Mouse (Mus musculus) heart, postnatal 0 days (tissue): ENCODE results near the gene Scube3. TPM values are rescaled to one million over a fixed set of nuclear protein-coding genes. Genes with fewer than 3 reads are reported as not detected.

Source experiments
- ATAC-seq: fragments of 200-750 bp; cut with Nextera tagmentation; 2 replicates; pipeline ENCODE4 v1.8.0; 2017; ENCODE audit warnings: low read depth, moderate number of reproducible peaks, moderate library complexity; ENCODE audit not compliant: insufficient read depth
- DNase-seq: peaks from one replicate; pipeline ENCODE4 v3.0.0-alpha.2; 2016; ENCODE audit warnings: low spot score
- H3K27ac ChIP-seq: fragments of 300-500 bp; sonication (generic); 2 replicates; pipeline ENCODE4 v1.5.1; 2014; ENCODE audit warnings: low read depth, mild to moderate bottlenecking
- H3K27me3 ChIP-seq: fragments of 300-500 bp; sonication (generic); 2 replicates; pipeline ENCODE4 v1.6.1; 2014; ENCODE audit warnings: low read length, mixed read lengths; ENCODE audit not compliant: control insufficient read depth, insufficient read depth
- H3K36me3 ChIP-seq: fragments of 300-500 bp; sonication (generic); replicated peaks from 2 replicates; pipeline ENCODE4 v1.6.1; 2014; ENCODE audit warnings: low read length, mixed read lengths; ENCODE audit not compliant: control insufficient read depth, insufficient read depth
- H3K4me1 ChIP-seq: fragments of 300-500 bp; sonication (generic); 2 replicates; pipeline ENCODE4 v1.6.1; 2014; ENCODE audit warnings: antibody characterized with exemption; ENCODE audit not compliant: control insufficient read depth, insufficient read depth
- H3K4me2 ChIP-seq: fragments of 300-500 bp; sonication (generic); 2 replicates; pipeline ENCODE4 v1.6.1; 2014; ENCODE audit warnings: low read depth, mild to moderate bottlenecking, low read length, moderate library complexity
- H3K4me3 ChIP-seq: fragments of 300-500 bp; sonication (generic); 2 replicates; pipeline ENCODE4 v1.5.1; 2014; ENCODE audit warnings: low read depth, low read length
- H3K9ac ChIP-seq: fragments of 300-500 bp; sonication (generic); replicated peaks from 2 replicates; pipeline ENCODE4 v1.6.1; 2014; ENCODE audit warnings: low read depth, low read length, mixed read lengths
- H3K9me3 ChIP-seq: fragments of 300-500 bp; sonication (generic); replicated peaks from 2 replicates; pipeline ENCODE4 v1.6.1; 2016; ENCODE audit warnings: low read length; ENCODE audit not compliant: control insufficient read depth
- CTCF ChIP-seq: IDR thresholded peaks from 2 replicates; pipeline ENCODE4 v1.5.1; 2016; ENCODE audit warnings: antibody characterized with exemption, control low read depth, low read depth
- EP300 ChIP-seq: IDR thresholded peaks from 2 replicates; pipeline ENCODE4 v1.6.1; 2016; ENCODE audit warnings: antibody characterized with exemption, low read depth
- WGBS: fragments of 180-500 bp; shearing (Covaris S2); extraction: QIAGEN DNeasy Blood & Tissue Kit; methylation state at CpG from one replicate; pipeline ENCODE4 v1.1.7; 2014; 5-methylcytosine and 5-hydroxymethylcytosine counted together
- polyA plus RNA-seq: library from polyadenylated mRNA; unstranded; fragments of >200 nt; fragmentation: Nextera tagmentation; extraction: Ambion mirVana; gene quantifications from 2 replicates; pipeline ENCODE4 v1.2.1, GENCODE M21; 2015
- total RNA-seq: library from RNA; depleted of rRNA; stranded (reverse); fragments of >200 nt; gene quantifications from 2 replicates; pipeline ENCODE4 v1.2.3, GENCODE M21; 2014; ENCODE audit warnings: low replicate concordance

Gene Scube3
- total and polyA plus RNA-seq, 2 experiments from 2014 or later: 0.14 to 3.0 TPM

- Histone ChIP-seq H3K9ac (no peak overlapping the region), H3K27ac (peak overlapping the region; percentile 52; the same call in 1 of the 2 replicates), H3K36me3 (no peaks in the 10 kb centered on the region), H3K4me3 (no peak overlapping the region), H3K4me1 (peaks cover 46% of the 10 kb centered on the region), H3K4me2 (no peak overlapping the region), H3K9me3 (no peaks in the 10 kb centered on the region), H3K27me3 (no peaks in the 10 kb centered on the region)
- TF ChIP-seq EP300 (no peak), CTCF (no peak)
- DNase-seq: no peak
- no peak for ATAC-seq
- WGBS: 80% methylated on average over 15 of the region's 15 CpGs
These were observed 39.0 kb downstream of the Scube3 start for GRCm38 (mm10) chr17:28180783-28181544.

DNA sequence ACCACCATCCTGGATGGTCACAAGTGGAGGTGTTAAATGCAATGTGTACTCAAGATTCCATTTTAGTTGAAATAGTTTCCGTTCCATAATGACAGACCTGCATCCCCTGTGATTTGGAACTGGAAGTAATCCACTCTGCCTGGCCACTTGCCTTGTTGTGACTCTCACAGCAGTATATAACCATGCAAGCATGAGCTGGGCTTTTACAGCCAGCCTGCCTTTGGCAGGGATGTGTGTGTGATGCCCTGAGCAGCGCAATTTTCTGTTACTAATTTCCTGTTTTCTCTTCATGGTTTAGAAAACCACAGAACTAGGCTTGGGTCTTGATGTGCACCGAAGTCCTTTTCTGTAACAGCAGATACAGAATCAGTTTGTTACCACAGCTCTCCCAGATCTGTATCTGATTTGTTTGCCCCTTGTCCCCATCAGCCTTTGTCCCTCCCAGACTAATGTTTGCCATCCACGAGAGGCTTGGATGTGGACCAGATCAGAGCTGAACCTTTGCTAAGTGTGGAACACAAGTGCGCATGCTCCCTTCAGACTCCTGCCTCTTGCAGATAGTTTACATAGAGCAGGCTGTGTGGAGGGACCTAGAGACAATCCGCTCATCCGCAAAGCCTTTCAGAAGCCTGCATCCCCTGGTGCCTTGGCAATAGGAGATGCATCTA is 43.2 kb downstream of the Scube3 start:
- no peak overlapping the region for H3K4me2 ChIP-seq
- WGBS: 59% methylated on average over 7 of the region's 7 CpGs
- H3K4me1 ChIP-seq: peaks cover 22% of the 10 kb centered on the region

GRCm38 (mm10) chr17:28188313-28188712 is 46.4 kb downstream of the Scube3 start:
- Histone ChIP-seq H3K4me1 (peaks cover 12% of the 10 kb centered on the region), H3K4me3 (no peak overlapping the region), H3K9ac (no peak overlapping the region), H3K27ac (no peak overlapping the region), H3K9me3 (no peaks in the 10 kb centered on the region), H3K4me2 (no peak overlapping the region), H3K27me3 (no peaks in the 10 kb centered on the region), H3K36me3 (peaks cover 28% of the 10 kb centered on the region)
- 85% methylated on average over 5 of the region's 5 CpGs for WGBS
- TF ChIP-seq CTCF (no peak), EP300 (no peak)
- ATAC-seq: no peak
- DNase-seq: no peak

More for the DNA sequence above, 43.2 kb downstream of the Scube3 start:
- no peak for ATAC-seq
- TF ChIP-seq EP300: no peak
- no peak for TF ChIP-seq CTCF
- Histone ChIP-seq H3K36me3 (peaks cover 6% of the 10 kb centered on the region; the same call in 1 of the 2 replicates), H3K27me3 (no peaks in the 10 kb centered on the region), H3K9me3 (no peaks in the 10 kb centered on the region), H3K9ac (no peak overlapping the region), H3K4me3 (no peak overlapping the region), H3K27ac (0 out of 2 replicates have a peak overlapping the region, but pooled peaks have one; percentile 4)
- DNase-seq: no peak

- Histone ChIP-seq H3K9ac (no peak overlapping the region), H3K27me3 (no peaks in the 10 kb centered on the region), H3K4me1 (no peaks in the 10 kb centered on the region), H3K36me3 (peaks cover 50% of the 10 kb centered on the region), H3K9me3 (no peaks in the 10 kb centered on the region), H3K4me3 (no peak overlapping the region), H3K4me2 (no peak overlapping the region), H3K27ac (no peak overlapping the region)
- WGBS: 48% methylated on average over 1 of the region's 1 CpGs
- no peak for ATAC-seq
- DNase-seq: no peak
- TF ChIP-seq EP300: no peak
- TF ChIP-seq CTCF: no peak
These were observed 50.8 kb downstream of the Scube3 start for GRCm38 (mm10) chr17:28192754-28193153.

- no peaks in the 10 kb centered on the region for H3K4me1 ChIP-seq
- H3K9ac ChIP-seq: no peak overlapping the region
- H3K9me3 ChIP-seq: no peaks in the 10 kb centered on the region
- ATAC-seq: no peak
- no peak for DNase-seq
- no peak for TF ChIP-seq EP300
- TF ChIP-seq CTCF: no peak
- no peak overlapping the region for H3K4me3 ChIP-seq
- 72% methylated on average over 3 of the region's 3 CpGs for WGBS
- H3K36me3 ChIP-seq: peaks cover 56% of the 10 kb centered on the region
- no peak overlapping the region for H3K27ac ChIP-seq
- H3K4me2 ChIP-seq: no peak overlapping the region
- H3K27me3 ChIP-seq: no peaks in the 10 kb centered on the region
These were observed 51.6 kb downstream of the Scube3 start for GRCm38 (mm10) chr17:28193559-28193958.
